Mouse (Mus musculus) kidney, embryonic 16.5 days (tissue): ENCODE data around the gene Ppp1r9a. TPM values are rescaled to one million over a fixed set of nuclear protein-coding genes. Genes with fewer than 3 reads are reported as not detected.
"Not testable (repeated sequence)": the region's sequence is repeated elsewhere in the genome, so short reads cannot be mapped to it uniquely, and the experiment has no call there.

Source experiments
- ATAC-seq: fragments of 200-750 bp; cut with Nextera tagmentation; 2 replicates; pipeline ENCODE4 v1.8.0; 2017; ENCODE audit warnings: moderate TSS enrichment; ENCODE audit not compliant: low FRiP score, low TSS enrichment
- H3K27ac ChIP-seq: fragments of 300-500 bp; sonication (generic); 2 replicates; pipeline ENCODE4 v1.5.1; 2014; ENCODE audit warnings: low read length
- H3K27me3 ChIP-seq: fragments of 300-500 bp; sonication (generic); 2 replicates; pipeline ENCODE4 v1.6.1; 2014; ENCODE audit warnings: low read length, control low read depth, mixed read lengths; ENCODE audit not compliant: insufficient read depth
- H3K36me3 ChIP-seq: fragments of 300-500 bp; sonication (generic); 2 replicates; pipeline ENCODE4 v1.6.1; 2014; ENCODE audit warnings: low read length, control low read depth, mixed read lengths; ENCODE audit not compliant: insufficient read depth
- H3K4me1 ChIP-seq: fragments of 300-500 bp; sonication (generic); 2 replicates; pipeline ENCODE4 v1.6.1; 2014; ENCODE audit warnings: low read length, control low read depth, mixed read lengths; ENCODE audit not compliant: insufficient read depth
- H3K4me2 ChIP-seq: fragments of 300-500 bp; sonication (generic); replicated peaks from 2 replicates; pipeline ENCODE4 v1.6.1; 2014; ENCODE audit warnings: low read depth, low read length
- H3K4me3 ChIP-seq: fragments of 300-500 bp; sonication (generic); 2 replicates; pipeline ENCODE4 v1.5.1; 2014; ENCODE audit warnings: mild to moderate bottlenecking, low read length
- H3K9ac ChIP-seq: fragments of 300-500 bp; sonication (generic); replicated peaks from 2 replicates; pipeline ENCODE4 v1.6.1; 2014; ENCODE audit warnings: low read length
- H3K9me3 ChIP-seq: fragments of 300-500 bp; sonication (generic); 2 replicates; pipeline ENCODE4 v1.6.1; 2016; ENCODE audit warnings: low read length, control low read depth
- WGBS: fragments of 180-500 bp; shearing (Covaris S2); extraction: QIAGEN DNeasy Blood & Tissue Kit; methylation state at CpG from one replicate; pipeline ENCODE4 v1.1.7; 2014; 5-methylcytosine and 5-hydroxymethylcytosine counted together
- polyA plus RNA-seq: library from polyadenylated mRNA; unstranded; fragments of >200 nt; fragmentation: Nextera tagmentation; extraction: Ambion mirVana; gene quantifications from 2 replicates; pipeline ENCODE4 v1.2.1, GENCODE M21; 2015

Ppp1r9a gene
- polyA plus RNA-seq, result 14.9 and 15.9 TPM in 2 replicates

DNA sequence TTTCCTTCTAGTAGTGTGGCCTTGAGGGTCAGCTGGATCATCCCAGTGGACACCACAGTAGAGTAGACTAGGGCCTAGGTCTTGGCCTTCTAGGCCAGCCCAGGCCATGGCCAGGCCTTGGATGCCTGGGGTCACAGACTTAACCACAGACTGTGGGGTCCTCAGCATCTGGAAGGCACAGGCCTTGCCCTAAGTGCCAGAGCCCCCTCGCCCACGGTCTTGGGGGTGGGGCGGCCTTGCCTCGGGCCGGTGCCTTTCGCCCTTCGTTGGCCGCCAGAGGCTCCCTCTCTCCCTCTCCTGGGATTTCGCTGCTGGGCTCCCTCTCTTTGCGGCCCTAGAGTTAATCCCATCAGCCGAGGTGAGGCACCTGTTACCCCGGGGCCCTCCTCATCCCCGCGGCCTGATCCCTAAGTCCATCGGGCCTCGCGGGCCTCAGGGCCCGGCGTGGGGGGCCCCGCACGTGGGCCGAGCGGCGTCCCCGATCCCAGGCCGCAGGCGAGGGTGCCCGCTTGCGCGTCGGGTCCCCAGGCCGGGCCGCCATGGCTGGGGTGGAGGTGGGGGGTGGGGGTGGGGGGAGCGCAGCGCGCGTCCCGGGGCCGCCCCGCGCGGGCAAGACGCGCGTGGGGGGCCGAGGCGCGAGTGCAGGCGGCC lies at the start of gene Ppp1r9a:
Gene Ppp1r9a (plus strand): TSS at position 244 of the 651 bp plus-strand sequence.
- Histone ChIP-seq H3K36me3 (no peaks in the 10 kb centered on the region), H3K4me2 (peak within 1 kb of the TSS; percentile 88), H3K27me3 (no peaks in the 10 kb centered on the region), H3K4me3 (peak within 1 kb of the TSS; percentile 77), H3K27ac (peak within 1 kb of the TSS; percentile 93), H3K9me3 (no peaks in the 10 kb centered on the region), H3K4me1 (peaks cover 10% of the 10 kb centered on the region), H3K9ac (peak within 1 kb of the TSS; percentile 95)
- 2% methylated on average over 26 of the region's 49 CpGs for WGBS
- ATAC-seq, result peak; percentile 85

DNA sequence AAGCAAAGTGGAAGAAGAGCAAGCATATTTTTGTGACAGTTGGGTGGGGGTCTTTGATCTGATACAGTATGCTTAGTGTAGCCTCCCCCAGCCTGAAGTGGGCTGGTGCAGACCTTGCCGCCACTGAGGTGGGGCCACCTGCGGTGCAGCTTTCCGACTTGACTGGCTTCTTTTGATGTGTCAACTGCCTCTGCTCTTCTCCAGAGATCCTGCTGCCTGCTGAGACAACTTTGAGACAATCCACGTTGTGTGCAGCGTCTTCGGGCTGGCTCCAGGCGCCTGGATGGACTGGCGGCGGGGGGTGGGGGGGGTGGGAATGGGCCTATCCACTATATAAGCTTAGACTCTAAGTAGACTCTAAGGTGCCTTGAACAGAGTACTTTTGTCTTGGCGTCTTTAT lies 47.5 kb upstream of the Ppp1r9a start:
- Histone ChIP-seq H3K9ac (no peak overlapping the region), H3K9me3 (no peaks in the 10 kb centered on the region), H3K27me3 (no peaks in the 10 kb centered on the region), H3K4me3 (no peak overlapping the region), H3K27ac (no peak overlapping the region), H3K4me1 (no peaks in the 10 kb centered on the region), H3K4me2 (no peak overlapping the region), H3K36me3 (no peaks in the 10 kb centered on the region)
- no peak for ATAC-seq
- 88% methylated on average over 10 of the region's 10 CpGs for WGBS

DNA sequence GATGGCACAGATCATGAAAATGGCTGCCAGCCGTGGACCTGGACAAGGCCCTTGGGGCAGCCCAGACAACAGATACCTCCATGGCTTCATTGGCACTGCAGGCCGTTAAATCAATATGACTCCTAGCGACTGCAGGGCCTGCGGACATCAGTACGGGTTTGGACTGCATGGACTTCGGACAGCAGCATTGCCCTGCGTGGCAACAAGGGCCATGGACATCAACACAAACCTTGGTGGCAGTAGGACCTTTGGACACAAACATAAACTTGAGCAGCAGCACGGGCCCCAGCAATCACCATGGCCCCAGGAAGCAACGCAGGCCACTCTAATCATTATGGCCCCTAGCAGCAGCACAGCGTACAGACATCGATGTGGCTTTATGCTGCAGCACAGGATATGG lies 45.8 kb upstream of the Ppp1r9a start:
- 95% methylated on average over 11 of the region's 11 CpGs for WGBS
- H3K36me3 ChIP-seq, result no peaks in the 10 kb centered on the region
- ATAC-seq, result no peak
- no peak overlapping the region for H3K4me3 ChIP-seq
- H3K9me3 ChIP-seq, result no peaks in the 10 kb centered on the region
- H3K27ac ChIP-seq, result no peak overlapping the region
- no peaks in the 10 kb centered on the region for H3K27me3 ChIP-seq
- H3K9ac ChIP-seq, result no peak overlapping the region
- H3K4me1 ChIP-seq, result no peaks in the 10 kb centered on the region
- no peak overlapping the region for H3K4me2 ChIP-seq

DNA sequence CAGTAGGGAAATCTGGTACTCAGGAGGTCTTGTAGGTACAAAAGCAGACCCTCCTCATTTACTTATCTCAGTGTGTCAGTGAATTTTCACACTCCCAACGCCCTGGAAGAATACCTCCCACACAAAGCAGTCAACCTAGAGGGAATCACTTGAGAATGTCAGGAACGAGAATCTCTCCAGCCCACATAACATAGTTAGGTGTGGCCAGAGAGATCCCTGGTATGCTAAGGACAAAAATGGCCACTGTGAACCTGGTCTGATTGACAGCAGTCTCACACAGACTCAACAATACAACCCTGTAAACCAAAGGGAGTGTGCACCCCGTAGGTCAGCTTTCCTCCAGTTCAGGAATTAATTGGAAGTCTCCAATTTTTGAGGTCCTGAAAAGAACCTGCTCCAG lies 18.4 kb upstream of the Ppp1r9a start:
- Histone ChIP-seq H3K4me2 (no peak overlapping the region), H3K27ac (no peak overlapping the region), H3K9me3 (no peaks in the 10 kb centered on the region), H3K27me3 (no peaks in the 10 kb centered on the region), H3K36me3 (no peaks in the 10 kb centered on the region), H3K4me3 (no peak overlapping the region), H3K9ac (no peak overlapping the region), H3K4me1 (no peaks in the 10 kb centered on the region)
- ATAC-seq, result no peak
- 48% methylated on average over 3 of the region's 3 CpGs for WGBS

DNA sequence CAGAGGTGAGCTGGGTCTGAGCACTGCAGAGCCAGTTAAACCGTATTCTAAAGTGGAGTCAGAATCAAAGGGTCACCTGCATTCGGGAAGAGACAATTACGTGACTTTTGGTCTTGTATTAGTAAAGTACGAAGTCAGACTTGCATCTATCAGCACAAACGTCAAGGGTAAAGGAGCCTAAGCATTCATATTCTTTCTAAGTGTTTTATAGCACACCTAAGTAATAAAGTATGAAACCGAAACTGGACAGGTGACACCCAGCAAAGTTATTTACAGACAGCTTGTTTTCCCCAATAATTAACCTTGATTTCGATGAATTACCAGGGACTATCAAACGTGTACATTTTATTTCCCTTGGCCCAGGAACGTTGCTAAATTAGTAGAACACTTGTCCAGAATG lies 13.2 kb upstream of the Ppp1r9a start:
- no peak overlapping the region for H3K4me2 ChIP-seq
- no peak overlapping the region for H3K9ac ChIP-seq
- no peaks in the 10 kb centered on the region for H3K9me3 ChIP-seq
- WGBS, result 79% methylated on average over 9 of the region's 9 CpGs
- ATAC-seq, result no peak
- no peak overlapping the region for H3K4me3 ChIP-seq
- H3K27me3 ChIP-seq, result no peaks in the 10 kb centered on the region
- H3K27ac ChIP-seq, result no peak overlapping the region
- no peaks in the 10 kb centered on the region for H3K4me1 ChIP-seq
- H3K36me3 ChIP-seq, result no peaks in the 10 kb centered on the region

DNA sequence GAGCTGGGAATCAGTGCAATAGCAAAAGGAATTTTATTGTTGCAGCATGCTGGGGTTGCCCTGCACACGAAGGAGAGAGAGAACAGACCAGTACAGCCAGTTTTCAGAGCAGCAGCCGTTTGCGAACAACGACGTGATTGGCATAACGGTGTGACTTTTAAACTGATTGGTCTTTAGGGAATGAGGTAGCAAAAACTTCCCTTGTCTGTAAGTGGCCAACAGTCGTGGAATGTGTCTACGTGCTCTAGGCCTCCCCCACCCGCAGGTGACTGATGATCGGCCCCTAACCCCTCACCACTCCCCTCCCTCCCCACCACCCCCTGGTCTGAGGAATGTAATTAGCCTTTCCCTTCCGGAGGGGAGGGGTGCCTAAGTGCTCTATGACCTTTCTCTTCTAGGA lies 10.3 kb upstream of the Ppp1r9a start:
- WGBS, result 33% methylated on average over 11 of the region's 11 CpGs
- H3K27ac ChIP-seq, result no peak overlapping the region
- H3K4me3 ChIP-seq, result no peak overlapping the region
- no peaks in the 10 kb centered on the region for H3K36me3 ChIP-seq
- no peak overlapping the region for H3K4me2 ChIP-seq
- H3K9me3 ChIP-seq, result no peaks in the 10 kb centered on the region
- H3K9ac ChIP-seq, result no peak overlapping the region
- no peaks in the 10 kb centered on the region for H3K27me3 ChIP-seq
- no peaks in the 10 kb centered on the region for H3K4me1 ChIP-seq
- ATAC-seq, result no peak; the same call in 1 of the 2 replicates

DNA sequence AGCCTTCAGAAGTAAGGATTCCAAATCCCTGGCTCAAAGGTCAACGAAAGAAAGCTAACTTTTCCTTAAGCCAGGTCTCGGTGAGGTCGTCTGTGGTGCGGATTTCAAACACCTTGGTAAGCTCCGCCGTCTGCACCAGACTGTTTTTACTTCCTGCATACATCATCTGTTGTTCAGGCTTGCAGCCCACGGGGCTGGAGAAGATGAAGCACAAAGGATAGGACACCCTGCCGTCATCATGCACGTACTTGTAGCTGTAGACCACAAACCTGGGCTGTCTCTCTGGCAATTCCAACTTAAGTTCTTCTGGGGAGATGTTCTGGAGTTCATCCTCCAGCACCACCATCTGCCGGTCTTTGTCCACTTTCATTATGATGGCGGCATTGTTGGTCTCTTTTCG lies 9.4 kb upstream of the Ppp1r9a start:
- not testable (repeated sequence) for H3K27me3 ChIP-seq, H3K9ac ChIP-seq, H3K36me3 ChIP-seq, H3K27ac ChIP-seq, H3K9me3 ChIP-seq, ATAC-seq, H3K4me3 ChIP-seq, H3K4me2 ChIP-seq, H3K4me1 ChIP-seq
- WGBS, result 67% methylated on average over 12 of the region's 12 CpGs

DNA sequence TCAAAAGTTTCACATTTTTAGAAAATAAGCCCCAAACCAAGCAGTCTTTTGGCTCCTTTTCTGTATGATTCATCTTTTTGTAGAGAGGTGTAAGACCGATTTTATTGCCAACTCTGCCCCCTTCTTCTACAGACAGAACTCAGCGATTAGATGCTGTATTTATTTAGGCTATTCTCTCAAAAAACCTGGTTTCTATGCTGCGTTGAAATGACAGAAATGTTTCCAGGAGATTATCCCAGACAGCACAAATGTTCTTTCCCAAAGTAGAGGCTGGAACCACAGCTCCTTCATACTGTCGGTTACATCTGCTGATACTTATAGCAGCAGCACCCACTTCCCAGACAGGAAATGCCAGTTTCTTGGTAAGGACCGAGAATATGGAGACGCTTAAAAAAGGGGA lies 2.8 kb upstream of the Ppp1r9a start:
- Histone ChIP-seq H3K9ac (no peak overlapping the region), H3K4me3 (no peak overlapping the region), H3K4me2 (no peak overlapping the region), H3K4me1 (peaks cover 10% of the 10 kb centered on the region), H3K27me3 (no peaks in the 10 kb centered on the region), H3K27ac (no peak overlapping the region), H3K36me3 (no peaks in the 10 kb centered on the region), H3K9me3 (no peaks in the 10 kb centered on the region)
- WGBS, result 82% methylated on average over 6 of the region's 6 CpGs
- no peak for ATAC-seq

DNA sequence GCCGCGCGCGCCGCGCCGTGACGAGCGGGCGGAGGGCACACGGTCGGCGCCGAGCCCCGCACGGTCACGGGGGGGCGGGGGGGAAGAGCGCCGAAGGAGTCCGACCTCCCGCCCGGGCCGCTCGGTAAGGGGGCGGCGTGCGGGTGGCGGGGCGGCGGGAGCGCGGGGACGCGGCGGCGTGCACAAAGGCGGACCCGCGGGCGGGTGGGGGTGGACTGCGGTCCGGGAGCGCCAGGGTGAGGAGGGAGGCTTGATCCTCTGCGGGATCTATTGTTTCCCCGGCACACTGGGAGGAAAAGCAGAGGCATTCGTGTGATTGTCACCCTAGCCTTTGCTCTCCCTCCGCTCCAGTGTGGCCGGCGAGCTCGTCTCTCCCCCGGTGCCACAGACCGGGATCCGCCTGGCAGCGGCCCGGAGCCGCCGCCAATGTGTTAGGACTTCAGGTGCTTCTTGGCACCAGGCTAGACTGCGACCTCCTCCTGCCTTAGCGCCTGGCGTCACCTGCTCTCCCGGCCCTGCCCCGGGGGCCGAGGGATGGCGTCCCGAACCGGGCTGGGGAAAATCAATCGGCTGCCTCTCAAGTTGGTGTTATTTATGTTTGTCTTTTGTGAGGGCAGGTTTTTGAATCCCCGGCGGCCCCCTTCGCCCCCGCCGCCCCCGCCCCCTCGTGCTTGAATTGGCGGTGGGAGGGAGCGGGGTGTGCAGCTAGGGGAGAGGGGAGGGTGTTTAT lies 773 bp downstream of the Ppp1r9a start:
- peak overlapping the region; percentile 88 for H3K4me2 ChIP-seq
- no peaks in the 10 kb centered on the region for H3K36me3 ChIP-seq
- no peaks in the 10 kb centered on the region for H3K9me3 ChIP-seq
- under 1% methylated on average over 39 of the region's 77 CpGs for WGBS
- no peaks in the 10 kb centered on the region for H3K27me3 ChIP-seq
- H3K4me1 ChIP-seq, result peaks cover 10% of the 10 kb centered on the region
- peak overlapping the region; percentile 77 for H3K4me3 ChIP-seq
- H3K9ac ChIP-seq, result peak overlapping the region; percentile 95
- peak overlapping the region; percentile 93 for H3K27ac ChIP-seq
- peak; percentile 87 for ATAC-seq

DNA sequence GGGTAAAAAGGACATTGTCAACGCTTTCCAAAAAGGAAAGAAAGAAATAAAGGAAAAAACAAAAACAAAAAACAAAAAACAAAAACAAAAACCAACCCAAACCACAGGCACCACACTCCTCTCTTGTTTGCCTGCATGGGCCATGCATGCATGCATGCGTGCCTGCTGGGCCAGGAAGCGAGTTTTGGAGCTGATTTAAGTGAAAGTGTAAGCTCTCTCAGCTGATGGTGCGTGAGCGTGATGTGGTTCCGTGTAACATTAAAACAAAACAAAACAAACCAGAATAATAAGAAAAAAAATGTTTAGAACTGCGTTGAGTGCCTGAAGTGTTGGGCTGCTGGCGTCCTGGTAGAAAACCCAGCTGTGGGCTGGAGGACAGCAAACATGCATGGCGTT lies 1.3 kb downstream of the Ppp1r9a start:
- peak overlapping the region; percentile 88 for H3K4me2 ChIP-seq
- 5% methylated on average over 9 of the region's 9 CpGs for whole genome bisulfite sequencing
- no peaks in the 10 kb centered on the region for H3K9me3 ChIP-seq
- peak overlapping the region; percentile 93 for H3K27ac ChIP-seq
- H3K27me3 ChIP-seq, result no peaks in the 10 kb centered on the region
- H3K4me1 ChIP-seq, result peaks cover 10% of the 10 kb centered on the region
- ATAC-seq, result peak; percentile 16; the same call in 1 of the 2 replicates
- H3K36me3 ChIP-seq, result no peaks in the 10 kb centered on the region
- peak overlapping the region; percentile 77 for H3K4me3 ChIP-seq
- H3K9ac ChIP-seq, result peak overlapping the region; percentile 95
